Mouse (Mus musculus) adipocyte (in vitro differentiated cells): ENCODE results near the gene Bag1.

ENCODE experiments used
- DNase-seq: peaks from one replicate; pipeline ENCODE4 v3.0.0-alpha.2; 2016; ENCODE audit warnings: low spot score

Bag1 gene

GRCm38 (mm10) chr4:40948160-40948708 lies at the start of gene Bag1, which contains the start of gene Chmp5:
Gene Bag1 (minus strand): TSS chr4:40948294.
Gene Chmp5 (plus strand): TSS chr4:40948407.
- DNase-seq = peak; percentile 99

GRCm38 (mm10) chr4:40996302-40996701 lies 48.2 kb upstream of the Bag1 start:
- no peak for DNase-seq

- DNase-seq = no peak
These were observed 41.5 kb upstream of the Bag1 start for GRCm38 (mm10) chr4:40989633-40990032.

- DNase-seq = peak; percentile 84
These were observed 35.6 kb upstream of the Bag1 start for GRCm38 (mm10) chr4:40983686-40984085.

GRCm38 (mm10) chr4:40982486-40982885 lies 34.4 kb upstream of the Bag1 start:
- DNase-seq = peak; percentile 26

GRCm38 (mm10) chr4:40979430-40979829 lies 31.3 kb upstream of the Bag1 start:
- no peak for DNase-seq

- no peak for DNase-seq
These were observed 28.6 kb upstream of the Bag1 start for GRCm38 (mm10) chr4:40976651-40977050.

- DNase-seq = peak; percentile 30
These were observed 27.6 kb upstream of the Bag1 start for GRCm38 (mm10) chr4:40975678-40976077.

- DNase-seq = no peak
These were observed 25.9 kb upstream of the Bag1 start for GRCm38 (mm10) chr4:40974011-40974410.

- DNase-seq = peak; percentile 40
These were observed 23.6 kb upstream of the Bag1 start for GRCm38 (mm10) chr4:40971744-40972143.

- peak; percentile 96 for DNase-seq
These were observed 23.0 kb upstream of the Bag1 start, which contains the start of gene Nfx1 for GRCm38 (mm10) chr4:40970842-40971701. Gene Nfx1 (plus strand): TSS chr4:40970906.

GRCm38 (mm10) chr4:40970592-40970841 lies 22.4 kb upstream of the Bag1 start:
- DNase-seq = no peak

- DNase-seq = peak; percentile 22
These were observed 21.9 kb upstream of the Bag1 start for GRCm38 (mm10) chr4:40969781-40970591.

GRCm38 (mm10) chr4:40969161-40969560 lies 21.1 kb upstream of the Bag1 start:
- DNase-seq = no peak

GRCm38 (mm10) chr4:40963536-40963935 lies 15.4 kb upstream of the Bag1 start:
- no peak for DNase-seq

GRCm38 (mm10) chr4:40955942-40956341 lies 7.8 kb upstream of the Bag1 start:
- DNase-seq = no peak

GRCm38 (mm10) chr4:40953521-40953920 lies 5.4 kb upstream of the Bag1 start:
- DNase-seq = no peak

GRCm38 (mm10) chr4:40947565-40948159 lies 432 bp downstream of the Bag1 start:
- DNase-seq = peak; percentile 46

- DNase-seq = no peak
These were observed 1.5 kb downstream of the Bag1 start for GRCm38 (mm10) chr4:40946516-40947121.

GRCm38 (mm10) chr4:40943651-40944050 lies 4.4 kb downstream of the Bag1 start:
- no peak for DNase-seq

GRCm38 (mm10) chr4:40938793-40939192 lies 9.3 kb downstream of the Bag1 start:
- no peak for DNase-seq
